ENCODE assay signal across 11 mouse cellular contexts in the genomic region with DNA sequence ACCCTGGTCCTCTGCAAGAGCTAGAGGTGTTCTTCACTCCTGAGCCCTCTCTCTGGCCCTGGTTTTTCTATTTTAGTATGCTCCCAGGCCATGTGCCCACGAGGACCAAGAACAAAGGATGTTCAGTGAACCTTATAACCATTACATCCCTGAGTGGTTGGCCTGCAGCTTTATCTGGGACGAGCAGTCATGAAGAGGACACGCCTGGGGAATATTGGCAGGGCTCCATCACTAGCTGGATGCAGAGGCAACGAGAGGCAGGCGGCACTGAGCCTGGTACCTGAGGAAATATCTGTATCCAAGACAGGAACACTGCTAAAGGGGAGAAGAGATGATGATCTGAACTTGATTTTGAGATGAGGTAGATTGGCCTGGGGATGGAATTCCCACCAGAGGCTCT. TPM values are rescaled to one million over a fixed set of nuclear protein-coding genes. Genes with fewer than 3 reads are reported as not detected.
A peak's percentile ranks its signal among the peaks of the same experiment; 100 is the strongest.
DNase-seq lines count a peak whose midpoint lies in the region.
"Had no signal": no experiment of that assay in that cellular context is flagged by ENCODE, and none has a peak within 500 bp of the region (broad histone marks: within the 10 kb centered on the region; RNA-seq: fewer than 3 reads in every experiment).

No protein-coding gene starts in this region.

- DNase-seq in cerebellum, postnatal 25 days: peak; percentile 15 to 44
- no peak for DNase-seq in cerebellum, adult 8-10 months
- peak; percentile 30 to 40 for DNase-seq in spleen, postnatal 36 days (ENCODE audit: low spot score in 2 of 2)
- no peak for DNase-seq in spleen, adult 18-20 months
- DNase-seq in kidney, adult 9 months: peak; percentile 78
- no peak for DNase-seq in layer of hippocampus, postnatal 10 days (ENCODE audit: low spot score in 2 of 2)
- DNase-seq in B cell, adult 2 months: no peak
- DNase-seq: cerebellum, adult 11 months; gastrocnemius, postnatal 25 days; right cerebral cortex, adult 18-20 months had no signal

RNA-seq across cellular contexts. Expression of a gene that starts 37.3 kb away (rescaled TPM):
- under 1 TPM in 1 of 2 experiments, not detected in 1; 0.57 TPM for total RNA-seq in layer of hippocampus, postnatal 10 days (2021)
- total RNA-seq: megakaryocyte, adult 5-6 weeks had no signal

Comparison
In these comparisons a context has a peak if more than half of its experiments do, and no peak if none do; other contexts are left out.
1. DNase-seq: peak in cerebellum, postnatal 25 days (2 of 2), spleen, postnatal 36 days (2 of 2) and kidney, adult 9 months (single experiment); none in cerebellum, adult 8-10 months (single experiment), spleen, adult 18-20 months (0 of 2), layer of hippocampus, postnatal 10 days (0 of 2) and B cell, adult 2 months (0 of 2).